Mouse (Mus musculus) cerebellum, adult 18-20 months (tissue): ENCODE measurements around the gene Col4a3.

Experiments used
- DNase-seq, 2 experiments: peaks; one replicate each; pipeline ENCODE4 v3.0.0; 2021

The Col4a3 gene

DNA sequence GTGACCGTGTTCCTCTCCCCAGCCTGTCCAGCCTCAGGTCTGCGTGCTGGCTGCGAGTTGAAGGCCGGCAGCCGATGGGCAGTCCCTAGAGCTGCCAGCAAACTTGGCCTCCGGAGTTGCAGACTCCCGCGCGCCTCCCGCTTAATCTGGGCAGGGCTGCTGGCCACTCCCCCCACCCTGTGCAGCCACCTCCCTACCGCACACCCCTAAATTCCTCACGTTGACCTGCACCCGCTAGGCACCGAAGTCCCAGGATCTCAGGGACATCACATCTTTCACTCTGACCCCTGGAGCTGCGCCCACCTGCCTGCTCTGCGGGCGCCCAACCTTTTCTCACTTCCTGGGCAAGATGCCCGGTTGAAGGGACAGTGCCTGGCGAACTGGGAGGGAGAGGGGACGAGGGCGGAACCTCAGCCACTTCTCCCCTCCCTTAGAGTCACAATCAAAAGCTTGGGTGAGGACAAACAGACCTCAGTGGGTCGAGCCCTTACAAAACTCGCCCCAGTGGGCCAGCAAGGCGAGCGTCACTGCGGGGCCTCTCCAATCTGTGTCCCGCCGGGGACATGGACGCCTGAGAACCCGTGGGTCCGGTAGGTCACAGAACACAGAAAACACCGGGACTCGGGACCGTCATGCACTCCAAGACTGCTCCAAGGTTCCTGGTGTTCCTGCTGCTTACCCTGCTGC, at the start of gene Col4a3, which contains the start of gene Col4a4:
Gene Col4a3 (plus strand): TSS at position 209 of the 687 bp plus-strand sequence.
Gene Col4a4 (minus strand): TSS at position 137 of the 687 bp plus-strand sequence.
- DNase-seq, result peak; percentile 21 to 49

DNA sequence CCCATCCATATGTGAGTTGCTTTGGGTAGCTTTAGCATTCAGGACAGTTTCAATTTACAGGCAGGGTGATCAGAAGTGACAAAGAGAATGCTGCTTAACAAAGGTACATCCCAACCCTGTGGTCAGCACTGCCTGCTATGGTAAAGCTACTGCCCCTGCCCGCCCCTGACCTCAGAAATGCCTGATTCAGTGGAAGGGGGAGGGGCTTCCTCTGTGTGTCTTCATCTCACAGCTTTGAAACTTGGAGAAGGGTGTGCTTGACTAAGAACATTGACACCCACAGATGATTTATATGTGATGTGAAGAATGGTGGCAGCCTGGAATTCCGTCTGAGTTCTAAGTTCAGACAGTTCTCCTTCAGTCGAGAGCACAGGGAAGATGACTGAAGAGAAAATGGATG, 48.9 kb upstream of the Col4a3 start:
- DNase-seq, result no peak

DNA sequence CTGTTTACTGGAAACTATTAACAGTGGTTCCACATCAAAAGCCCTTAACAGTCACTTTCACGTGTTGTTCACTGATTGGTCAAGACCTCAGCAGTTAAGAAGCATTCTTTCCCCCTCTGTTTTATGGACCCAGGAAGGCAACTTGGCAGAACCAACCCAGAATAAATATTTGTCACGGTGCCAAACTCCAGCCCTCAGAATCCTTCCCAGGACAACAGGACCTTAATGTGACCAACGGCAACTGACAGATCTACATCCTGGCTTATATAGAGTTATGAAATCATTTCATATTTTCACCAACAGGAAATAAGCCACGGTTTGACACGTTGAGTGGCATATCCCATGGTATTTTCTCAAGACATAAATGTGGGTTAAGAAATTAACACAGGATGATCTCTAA, 46.7 kb upstream of the Col4a3 start:
- no peak for DNase-seq

DNA sequence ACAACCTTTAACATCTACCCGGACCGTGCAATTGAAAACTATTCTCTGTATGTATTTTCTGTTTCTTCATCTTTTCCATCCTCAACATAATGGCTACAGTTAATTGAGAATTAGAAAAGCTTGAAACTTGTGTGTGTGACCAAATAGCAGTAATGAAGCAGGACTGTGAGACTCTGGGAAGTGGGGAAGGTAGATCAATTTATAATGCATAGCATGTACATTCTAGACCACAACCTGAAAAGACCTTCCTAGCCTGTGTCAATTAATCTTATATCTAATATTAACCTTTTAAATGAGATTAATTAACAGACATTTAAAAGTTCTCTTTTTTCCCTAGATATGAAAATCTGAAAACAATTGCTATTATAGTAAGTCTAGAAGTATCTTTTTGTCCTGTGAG, 42.8 kb upstream of the Col4a3 start:
- DNase-seq, result no peak

DNA sequence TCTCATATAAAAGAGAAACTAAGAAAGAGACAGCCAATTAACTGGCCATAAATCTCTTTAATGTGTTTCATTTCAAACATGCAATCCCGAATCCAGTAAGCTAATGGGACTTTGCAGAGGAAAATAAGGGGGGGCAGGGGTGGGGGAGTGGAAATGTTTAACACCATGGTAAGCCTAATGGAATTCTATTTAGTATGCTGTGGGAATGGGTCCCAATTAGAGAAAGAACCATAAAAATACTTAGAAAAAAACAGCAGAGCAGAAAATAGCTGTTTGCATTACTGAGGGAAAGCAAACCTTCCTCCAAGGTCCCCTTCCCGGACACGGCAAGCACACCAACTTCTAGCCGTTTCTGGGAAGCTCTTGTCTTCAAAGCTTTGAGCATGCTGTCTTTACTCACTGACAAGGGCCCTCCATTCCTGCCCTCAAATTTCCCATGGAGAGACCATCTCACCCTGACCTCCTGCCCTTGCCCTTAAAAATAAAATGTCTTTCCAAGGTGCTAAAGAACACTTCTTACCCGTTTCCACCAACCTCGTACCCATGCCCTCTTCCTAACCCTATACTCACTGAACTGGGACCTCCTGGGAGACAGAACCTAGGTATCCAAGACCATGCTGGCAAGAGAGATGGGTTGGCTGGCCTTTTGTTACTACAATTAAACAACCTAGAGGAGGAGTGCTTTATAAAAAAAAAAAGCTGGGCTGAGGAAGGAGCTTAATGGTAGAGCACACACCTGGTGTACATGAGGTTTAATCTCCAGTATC, 42.1 kb upstream of the Col4a3 start:
- no peak for DNase-seq

DNA sequence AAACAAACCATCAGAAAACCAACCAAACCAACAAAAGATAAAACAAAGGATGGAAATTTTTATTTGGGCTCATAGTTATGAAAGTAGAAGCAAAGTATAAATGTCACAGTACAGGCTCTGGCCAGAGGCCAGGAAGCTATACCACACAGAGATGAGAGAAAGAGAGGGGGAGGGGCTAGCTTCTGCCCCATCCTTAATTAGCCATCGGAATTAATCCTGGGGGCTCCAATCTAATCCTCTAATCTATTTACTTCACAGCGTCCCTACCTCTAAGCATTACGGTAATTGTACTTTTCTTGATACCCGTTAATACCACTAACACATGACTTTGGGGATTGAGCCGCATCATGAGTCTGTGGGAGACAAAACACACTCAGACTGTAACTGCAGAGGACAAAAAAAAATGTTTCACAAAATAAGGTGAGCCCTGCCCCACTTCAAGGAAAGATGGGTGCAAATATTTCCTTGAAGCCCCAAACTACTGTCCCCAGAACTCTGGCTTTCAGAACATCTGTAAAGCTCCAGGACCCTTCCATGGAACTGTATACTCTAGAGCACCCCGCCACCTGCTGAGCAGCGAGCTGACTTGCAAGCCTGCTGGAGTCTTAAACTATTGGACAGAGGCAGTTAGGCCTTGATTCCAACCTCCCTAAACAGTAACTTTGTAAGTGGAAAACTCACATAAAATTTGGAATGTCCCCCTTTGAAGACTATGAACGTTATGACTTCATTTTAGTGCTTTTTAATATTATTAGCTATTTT, 41.3 kb upstream of the Col4a3 start:
- no peak for DNase-seq

DNA sequence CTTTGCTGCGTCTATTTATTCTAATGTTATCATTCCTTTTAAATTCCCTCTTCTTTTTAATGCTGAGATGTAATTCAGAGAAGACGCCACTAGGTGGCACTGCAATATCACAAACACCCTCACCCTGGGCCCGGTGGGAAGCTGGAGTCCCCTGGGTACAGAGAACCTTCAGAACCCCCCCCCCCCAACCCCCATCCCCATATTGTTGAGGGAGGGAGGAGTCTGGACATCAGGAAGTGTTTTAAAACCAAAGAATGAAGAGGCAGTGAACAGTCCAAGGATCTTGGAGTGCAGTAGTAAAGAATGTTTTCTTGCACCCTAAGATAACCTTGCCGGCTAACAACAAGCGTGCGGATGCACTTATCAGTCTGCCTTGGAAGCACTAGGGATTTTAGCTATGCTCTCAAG, 32.3 kb upstream of the Col4a3 start:
- peak; percentile 6 to 11 for DNase-seq

DNA sequence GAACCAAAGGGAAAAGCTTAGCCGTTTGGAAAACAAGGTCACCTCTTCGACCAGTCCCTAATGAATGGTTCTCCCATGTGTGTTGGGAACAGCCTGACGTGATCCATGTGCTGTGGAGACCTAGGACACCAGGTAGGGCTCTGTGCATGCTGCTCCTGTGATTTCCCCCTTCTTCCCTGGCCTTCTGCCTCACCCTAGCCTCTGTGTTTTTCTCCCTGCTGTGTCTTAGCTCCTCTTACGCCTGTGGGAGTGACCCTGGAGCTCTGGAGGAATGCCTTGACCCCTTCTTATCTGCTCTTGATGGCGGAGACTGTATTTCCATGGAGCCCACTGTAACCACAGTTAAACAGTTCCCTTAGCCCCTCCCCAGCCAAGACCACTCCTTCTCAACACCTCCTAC, 31.8 kb upstream of the Col4a3 start:
- DNase-seq, result no peak

DNA sequence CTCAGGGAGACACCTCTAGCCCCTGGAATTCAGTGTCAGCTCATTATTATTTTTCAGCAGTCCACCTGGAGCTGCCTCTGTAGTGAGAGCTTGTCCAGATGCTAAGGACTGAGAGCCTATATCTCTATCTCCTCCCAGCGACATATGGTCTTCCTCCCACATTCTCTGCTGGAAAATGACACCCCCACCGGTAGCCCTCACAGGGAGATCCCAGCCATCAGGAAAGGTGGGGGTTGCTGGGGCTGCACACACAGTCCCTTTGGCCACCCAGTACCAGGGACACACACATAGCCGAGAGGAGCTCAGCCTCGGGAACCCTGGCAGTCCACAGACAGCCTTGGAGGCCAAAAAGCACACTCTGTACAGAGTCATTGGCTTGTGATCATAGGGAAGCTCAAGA, 26.5 kb upstream of the Col4a3 start:
- DNase-seq, result no peak

DNA sequence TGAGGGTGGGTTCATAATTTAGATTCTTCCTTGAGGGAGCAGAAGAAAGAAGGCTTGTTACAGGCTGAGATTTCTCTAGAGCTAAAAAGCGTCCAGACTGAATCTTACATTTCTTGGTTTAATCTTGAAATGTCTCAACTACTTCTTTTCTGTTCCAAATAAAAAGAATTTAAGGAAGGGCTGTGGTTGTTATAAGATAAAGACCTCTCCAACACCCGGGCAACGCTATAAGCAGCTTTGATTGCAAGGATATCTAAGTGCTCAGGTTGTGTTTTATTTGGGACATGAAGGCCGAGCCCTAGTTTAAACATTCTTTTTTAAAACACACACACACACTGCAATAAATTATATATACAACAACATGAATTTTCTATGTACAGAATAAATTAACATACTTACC, 17.3 kb upstream of the Col4a3 start:
- DNase-seq, result no peak

DNA sequence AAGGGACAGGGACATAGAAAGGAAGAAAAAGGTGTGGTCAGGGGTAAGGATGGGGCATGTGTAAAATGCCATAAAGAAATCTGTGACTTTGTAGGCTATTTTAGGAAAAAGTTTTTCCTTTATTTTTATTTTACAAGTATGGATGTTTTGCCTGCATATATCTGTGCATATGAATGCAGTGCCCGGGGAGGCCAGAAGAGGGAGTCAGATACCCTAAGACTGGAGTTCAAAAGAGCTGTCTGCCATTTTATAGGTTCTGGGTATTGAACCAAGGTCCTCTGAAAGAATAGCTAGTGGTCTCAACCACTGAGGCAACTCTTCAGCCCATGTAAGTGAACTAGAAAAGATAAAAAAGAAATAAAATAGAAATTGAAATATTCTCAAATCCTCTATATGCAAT, 15.0 kb upstream of the Col4a3 start:
- no peak for DNase-seq

DNA sequence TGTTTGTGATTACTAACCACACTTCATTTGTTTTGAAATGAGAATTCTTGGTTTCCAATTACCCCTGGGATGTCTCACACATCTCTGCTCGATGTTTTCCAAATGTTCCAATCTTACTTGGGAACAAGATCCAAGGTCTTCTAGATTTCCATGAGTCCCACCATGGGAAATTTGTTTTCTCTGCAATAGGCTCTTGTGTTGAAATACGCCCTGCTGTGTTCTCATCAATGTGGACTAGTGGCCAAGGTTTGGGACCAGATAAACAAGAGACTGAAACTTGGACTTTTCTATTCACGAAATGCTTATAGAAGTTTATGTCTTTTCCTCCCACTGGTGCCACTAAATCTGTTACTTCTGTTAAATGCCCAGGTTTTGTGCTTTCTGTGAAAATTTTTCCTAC, 11.0 kb upstream of the Col4a3 start:
- DNase-seq, result no peak

DNA sequence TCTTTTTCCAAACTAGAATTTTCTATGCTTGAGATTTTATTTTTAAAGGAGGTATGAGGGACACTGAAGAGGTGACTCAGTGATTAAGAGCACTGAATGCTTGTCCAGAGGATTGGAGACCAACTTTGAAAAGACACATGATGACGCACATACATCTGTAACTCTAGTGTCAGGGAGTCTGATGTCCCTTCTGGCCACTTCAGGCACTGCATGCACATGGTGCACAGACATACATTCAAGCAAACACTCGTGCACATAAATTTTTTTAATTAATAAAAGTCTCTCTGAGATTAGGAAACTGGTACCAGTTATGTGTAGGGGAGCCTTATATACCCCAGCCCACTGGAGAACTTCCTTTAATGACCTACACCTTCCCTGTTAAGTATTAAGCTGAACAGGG, 10.5 kb upstream of the Col4a3 start:
- no peak for DNase-seq

DNA sequence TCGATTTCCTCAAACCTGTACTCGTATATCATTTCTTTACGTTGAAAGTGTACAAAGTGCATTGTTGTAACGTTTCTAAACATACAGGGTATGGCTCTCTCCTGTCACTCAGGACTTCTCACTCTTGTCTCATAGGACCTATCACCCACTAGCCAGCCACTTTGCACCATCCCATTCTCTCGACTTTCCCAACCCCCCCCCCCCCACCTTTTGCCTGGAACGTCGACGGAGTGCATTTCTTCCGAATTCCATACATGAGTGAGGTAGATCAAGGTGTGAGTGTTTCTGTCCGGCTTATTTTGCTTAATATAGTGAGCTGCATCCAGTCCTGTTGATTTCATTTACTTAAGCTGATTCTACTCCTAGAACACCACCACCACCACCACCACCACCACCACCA, 9.4 kb upstream of the Col4a3 start:
- no peak for DNase-seq

DNA sequence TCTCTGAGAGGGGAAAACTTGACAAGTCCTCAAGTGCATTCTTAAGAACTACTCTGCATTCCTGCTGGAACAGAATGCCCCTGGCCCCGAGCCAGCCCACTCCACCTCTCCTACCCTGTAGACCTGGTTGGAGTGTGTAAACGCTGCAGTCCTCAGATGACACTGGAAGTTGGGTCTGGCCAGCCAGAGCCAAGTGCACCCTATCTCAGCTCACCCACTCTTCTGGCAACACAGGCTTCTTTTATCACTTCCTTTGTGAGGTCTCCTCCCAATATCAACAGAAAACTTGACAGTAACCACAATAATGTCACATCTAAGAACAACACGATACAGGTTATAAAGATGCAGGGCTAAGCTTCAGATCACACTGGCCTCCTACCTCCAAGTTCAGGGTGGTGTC, 8.8 kb upstream of the Col4a3 start:
- DNase-seq, result no peak

DNA sequence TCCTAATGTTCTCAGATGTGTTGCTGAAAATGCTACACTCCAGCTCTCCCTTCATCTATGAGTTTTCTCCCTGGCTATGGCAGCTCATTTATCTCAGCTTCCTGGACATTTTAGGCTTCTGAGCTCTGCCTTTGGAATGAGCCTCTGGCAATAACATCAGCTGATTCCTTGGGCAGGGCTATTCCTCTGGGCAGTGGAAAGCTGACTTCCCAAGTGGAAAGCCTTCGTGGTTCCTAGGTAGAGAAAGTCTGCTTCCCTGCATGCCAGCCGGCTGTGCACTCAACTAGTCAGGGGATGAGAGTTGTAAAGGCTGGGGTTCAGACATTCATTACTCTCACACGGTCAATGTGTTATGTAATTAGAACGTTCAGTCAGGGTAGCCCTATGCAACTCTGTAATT, 8.4 kb upstream of the Col4a3 start:
- no peak for DNase-seq

DNA sequence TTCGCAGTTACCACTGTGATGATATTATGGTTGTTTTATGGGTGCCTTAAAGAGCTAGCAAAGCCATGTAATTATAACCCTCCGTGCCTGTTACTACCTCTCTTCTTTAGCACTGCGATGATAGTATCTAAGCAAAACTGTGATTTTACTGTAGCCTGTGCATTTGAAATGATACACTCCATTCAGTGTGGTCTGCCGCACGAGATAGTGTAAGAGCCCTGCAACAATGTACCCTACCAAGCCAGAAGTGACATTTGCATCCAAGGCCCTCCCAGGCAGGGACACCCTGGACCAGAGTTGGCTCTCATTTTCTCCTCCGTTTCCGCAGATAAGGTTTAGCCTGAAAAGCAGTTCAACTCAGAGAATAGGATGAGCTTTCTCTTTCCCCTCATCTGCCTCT, 740 bp upstream of the Col4a3 start:
- DNase-seq, result no peak

DNA sequence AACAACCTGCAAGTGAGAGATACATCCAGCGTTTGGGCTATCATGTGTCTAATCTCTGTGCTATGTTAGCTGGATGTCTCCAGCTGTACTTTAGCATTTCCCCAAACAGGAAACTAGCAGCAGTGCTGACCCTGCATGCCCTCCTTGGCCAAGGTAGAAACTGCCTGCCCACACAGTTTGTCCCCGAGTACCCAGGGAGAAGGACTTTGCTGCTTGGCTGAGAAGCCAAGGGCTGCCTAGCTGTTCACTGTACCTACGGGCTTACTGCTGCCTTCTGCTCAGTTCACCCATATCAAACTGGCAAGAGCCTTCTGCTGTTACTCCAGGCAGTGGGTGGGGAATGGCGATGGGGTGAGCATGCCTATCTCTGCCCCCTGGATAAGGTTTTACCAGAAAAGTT, 3.5 kb downstream of the Col4a3 start:
- DNase-seq, result no peak

DNA sequence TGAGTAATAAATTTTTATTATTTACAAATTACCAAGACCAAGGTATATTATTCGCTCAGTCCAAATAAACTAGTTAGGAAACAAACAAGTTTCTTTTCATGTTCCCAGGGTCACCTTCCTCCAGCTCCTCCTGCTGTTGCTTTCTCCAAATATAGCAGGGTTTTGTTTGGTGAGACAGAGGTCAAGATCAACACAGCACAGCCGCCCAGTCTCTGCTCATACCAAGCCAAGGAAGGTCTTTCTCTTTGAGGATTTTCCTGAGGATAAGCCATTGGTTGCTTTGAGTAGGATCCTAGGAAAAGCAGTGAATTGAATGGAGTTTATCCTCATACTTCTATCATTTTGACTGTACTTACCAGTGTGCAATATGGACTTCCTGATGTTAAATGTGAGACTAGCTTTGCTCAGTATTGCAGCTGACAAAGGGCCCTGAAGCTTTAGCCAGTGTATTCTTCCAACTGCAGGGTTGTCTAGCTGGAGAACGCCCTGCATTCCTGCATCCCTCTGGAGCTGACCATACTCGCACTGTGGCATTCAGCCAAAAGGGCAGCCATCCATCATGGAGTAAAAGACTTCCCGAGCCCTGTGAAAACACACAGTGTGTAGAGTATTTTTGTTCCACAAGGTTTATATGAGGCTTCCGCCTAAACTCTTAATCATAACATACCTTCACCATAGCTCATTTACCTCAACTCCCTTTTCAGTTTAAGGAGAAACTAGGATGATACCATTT, 10.3 kb downstream of the Col4a3 start:
- DNase-seq, result no peak

DNA sequence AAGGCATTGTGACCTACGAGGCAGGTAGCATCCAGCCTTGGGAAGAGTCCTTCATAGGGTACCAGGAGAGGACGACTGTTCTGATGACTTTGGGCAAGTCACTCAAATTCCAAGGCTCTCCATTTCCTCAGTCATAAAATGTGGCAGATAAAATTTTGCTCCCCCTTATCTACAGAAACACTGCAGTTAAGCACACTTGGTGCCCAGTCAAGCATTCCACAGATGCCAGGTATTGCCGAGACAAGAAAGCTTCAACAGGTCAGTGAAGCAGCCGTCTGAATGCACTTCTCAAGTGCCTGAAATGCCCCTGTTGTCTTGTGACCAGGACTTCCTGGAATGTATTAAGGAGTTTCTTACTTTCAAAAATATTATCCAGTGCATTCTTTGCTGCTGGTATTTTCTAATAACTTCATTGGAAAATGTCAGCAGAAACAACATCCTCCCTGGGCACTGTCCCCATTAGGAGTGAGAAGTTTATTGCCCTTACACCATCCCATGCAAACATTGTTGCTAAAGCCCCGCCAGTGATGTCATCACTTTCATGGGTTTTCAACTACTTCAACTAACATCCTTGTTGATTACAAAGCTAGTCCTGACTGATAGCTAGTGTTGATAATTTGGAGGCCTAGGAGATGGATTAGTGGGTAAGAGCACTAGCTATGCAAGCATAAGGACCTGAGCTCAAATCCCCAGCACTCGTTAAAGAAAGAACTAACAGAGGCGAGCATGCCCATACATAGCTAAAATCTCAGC, 16.7 kb downstream of the Col4a3 start:
- no peak for DNase-seq

DNA sequence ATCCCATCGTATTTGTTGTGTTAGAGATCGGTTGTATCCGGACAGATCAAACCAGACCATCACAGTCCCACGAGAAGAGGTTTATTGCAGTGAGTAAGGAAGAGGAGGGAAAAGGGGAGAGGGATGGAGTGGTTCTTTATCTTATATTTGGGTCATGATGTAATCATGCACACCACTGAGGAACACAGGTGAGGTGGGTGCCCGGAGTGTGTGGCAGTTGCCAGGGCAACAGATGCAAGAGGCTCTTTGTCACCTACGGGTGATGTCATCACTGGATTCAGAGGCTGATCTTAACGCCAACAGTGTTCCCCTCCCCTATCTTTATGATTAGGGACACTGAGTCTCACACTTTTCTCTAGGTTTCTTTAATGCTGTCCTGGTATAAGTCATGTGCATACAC, 18.6 kb downstream of the Col4a3 start:
- no peak for DNase-seq

DNA sequence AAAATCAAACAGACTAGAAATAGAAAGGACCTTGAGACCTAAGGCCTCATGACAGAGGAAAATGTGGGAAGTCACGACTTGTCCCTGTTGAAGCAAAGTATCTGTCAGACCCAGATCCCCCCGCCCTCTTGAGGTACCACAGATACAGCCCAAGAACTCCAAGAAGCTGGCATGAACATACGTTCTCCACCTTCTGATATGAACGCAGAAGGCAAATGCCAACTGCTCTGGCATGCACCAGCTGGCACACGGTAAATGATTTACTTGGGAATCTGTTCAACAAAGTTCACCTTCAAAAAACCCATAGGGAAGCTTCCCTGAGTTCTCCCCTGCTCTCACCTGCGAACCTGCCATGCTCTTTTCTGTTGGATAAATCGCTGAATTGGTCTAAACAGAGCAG, 19.1 kb downstream of the Col4a3 start:
- DNase-seq, result no peak
